Mouse (Mus musculus) cerebellum, adult 8-10 months (tissue): Measurements from ENCODE around the gene Mynn.
"Not testable (repeated sequence)": the region's sequence is repeated elsewhere in the genome, so short reads cannot be mapped to it uniquely, and the experiment has no call there.

Source experiments
- DNase-seq: peaks from one replicate; pipeline ENCODE4 v3.0.0; 2022

The Mynn gene

DNA sequence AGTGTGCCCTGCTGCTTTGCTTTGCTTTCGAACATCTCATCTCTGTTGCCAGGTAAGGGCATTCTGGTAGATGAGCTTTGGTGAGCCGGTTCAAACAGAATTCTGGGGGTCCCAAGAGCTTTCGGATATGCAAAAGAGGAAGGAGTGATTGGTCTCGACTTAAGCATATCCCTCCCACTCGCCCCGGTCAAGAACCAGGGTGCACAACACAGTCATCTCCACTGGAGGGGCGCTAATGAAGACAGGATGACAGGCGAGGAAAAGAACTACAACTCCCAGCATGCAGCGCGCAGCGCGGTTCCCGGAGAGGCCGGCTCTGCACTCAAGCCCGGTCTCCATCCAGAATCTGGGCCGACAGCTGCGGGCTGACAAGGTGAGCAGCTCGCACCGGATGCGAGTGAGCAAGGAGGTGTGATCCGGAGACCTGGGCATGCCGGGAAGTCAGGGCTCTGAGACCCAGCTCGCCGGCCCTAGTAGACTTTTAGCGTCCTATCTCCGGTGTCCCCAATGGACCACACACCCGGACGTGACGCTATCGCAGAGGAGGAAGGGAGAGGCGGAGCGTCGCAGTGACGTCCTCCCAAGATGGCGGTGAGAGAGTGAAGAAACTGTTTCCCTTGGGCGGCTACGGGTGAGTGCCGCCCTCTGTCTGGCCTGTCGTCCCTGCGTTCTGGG lies at the start of gene Mynn:
Mynn (plus strand) TSS at position 1 of the 675 bp plus-strand sequence.
- DNase-seq = peak; percentile 98

- no peak for DNase-seq
These were observed 48.1 kb upstream of the Mynn start for GRCm38 (mm10) chr3:30553741-30554140.

GRCm38 (mm10) chr3:30560677-30561314 lies 41.1 kb upstream of the Mynn start:
- DNase-seq = no peak

DNA sequence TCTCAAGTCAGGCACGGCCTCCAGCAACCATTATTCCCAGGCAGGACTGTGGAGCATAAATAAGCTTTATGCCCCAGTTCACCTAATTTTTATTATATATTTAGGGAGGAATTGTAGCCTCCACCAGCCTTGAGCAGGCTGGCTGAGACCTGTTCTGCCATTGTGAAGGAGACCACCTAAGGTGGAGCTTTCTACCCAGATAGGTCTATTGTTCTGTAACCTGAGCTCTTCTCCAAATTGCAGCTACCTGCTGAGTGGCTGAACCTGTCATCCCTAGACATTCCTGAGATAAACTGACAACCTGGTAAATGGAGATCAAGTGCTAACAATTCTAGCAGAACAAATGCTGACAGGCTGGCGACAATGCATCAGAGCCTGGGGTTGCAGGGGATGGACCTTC lies 35.5 kb upstream of the Mynn start:
- not testable (repeated sequence) for DNase-seq

DNA sequence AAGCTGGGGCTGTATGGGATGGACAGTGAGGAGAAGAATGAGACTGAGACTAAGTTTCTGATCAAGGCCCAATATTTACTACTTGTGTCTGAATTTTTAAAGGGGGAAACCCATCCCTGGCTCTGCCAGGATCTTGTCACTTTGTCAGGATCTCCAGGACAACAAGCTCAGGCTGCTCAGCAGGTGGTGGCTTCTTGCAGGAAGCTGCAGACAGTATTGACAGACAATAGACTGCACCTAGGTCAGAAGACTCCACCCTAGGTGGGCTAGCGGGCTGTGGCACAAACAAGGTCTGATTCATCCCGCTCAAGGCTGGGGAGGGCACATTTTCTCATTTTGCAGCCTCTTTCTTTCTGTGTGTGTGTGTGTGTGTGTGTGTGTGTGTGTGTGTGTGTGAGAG lies 28.3 kb upstream of the Mynn start:
- no peak for DNase-seq

- no peak for DNase-seq
These were observed 13.0 kb upstream of the Mynn start for GRCm38 (mm10) chr3:30588865-30589264.

DNA sequence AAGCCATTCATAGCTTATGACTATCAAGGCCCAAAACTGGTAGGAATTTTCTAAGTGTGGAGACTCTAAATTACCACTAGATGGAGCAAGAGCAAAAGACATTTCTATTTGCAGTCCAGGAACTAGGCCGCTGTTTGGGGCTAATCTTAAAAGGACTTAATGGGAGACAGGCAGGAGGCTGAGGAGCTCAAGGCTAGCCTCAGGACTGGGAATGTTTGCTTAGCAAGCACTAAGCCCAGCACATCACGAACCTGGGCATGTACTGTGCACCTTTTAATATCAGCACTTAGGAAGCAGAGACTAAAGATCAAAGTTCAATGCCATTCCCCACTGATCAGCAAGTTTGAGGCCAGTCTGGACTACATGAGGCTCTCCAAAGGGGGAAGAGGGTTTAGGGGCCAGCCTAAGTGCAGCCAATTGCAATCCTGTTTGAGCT lies 9.4 kb upstream of the Mynn start:
- no peak for DNase-seq

DNA sequence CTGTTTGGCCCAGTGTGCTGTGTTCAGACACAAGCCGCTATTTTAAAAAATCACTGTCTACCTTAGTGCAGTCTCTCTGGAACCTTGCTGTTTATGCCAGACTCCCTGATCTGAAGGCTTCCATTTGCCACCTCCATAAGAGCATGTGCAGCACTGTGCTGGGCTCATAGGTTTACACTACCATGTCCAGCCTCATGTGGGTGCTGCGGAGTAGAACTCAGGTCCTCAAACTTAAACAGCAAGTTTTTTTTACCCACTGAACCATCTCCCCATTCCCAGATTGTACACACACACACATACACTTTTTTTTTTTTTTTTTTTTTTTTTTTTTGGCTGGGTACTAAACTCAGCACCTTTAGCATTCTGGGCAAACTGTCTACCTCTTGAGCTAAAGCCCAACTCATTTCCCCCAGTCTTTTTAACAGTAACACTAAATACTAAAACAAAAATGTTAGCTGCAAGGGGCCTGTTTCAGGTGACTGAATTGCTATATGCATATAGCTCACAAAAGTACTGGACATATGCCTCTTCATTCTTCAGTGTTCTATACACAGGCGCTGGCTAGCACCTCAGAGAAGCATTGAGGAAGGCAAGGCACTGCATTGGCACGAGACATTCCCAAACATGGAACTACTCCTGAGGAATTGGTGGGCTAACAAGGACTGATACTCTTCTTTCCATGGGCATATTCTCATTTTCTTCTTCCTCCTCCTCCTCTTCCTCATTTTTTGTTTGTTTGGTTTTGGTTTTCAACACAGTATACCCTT lies 8.0 kb upstream of the Mynn start:
- no peak for DNase-seq

DNA sequence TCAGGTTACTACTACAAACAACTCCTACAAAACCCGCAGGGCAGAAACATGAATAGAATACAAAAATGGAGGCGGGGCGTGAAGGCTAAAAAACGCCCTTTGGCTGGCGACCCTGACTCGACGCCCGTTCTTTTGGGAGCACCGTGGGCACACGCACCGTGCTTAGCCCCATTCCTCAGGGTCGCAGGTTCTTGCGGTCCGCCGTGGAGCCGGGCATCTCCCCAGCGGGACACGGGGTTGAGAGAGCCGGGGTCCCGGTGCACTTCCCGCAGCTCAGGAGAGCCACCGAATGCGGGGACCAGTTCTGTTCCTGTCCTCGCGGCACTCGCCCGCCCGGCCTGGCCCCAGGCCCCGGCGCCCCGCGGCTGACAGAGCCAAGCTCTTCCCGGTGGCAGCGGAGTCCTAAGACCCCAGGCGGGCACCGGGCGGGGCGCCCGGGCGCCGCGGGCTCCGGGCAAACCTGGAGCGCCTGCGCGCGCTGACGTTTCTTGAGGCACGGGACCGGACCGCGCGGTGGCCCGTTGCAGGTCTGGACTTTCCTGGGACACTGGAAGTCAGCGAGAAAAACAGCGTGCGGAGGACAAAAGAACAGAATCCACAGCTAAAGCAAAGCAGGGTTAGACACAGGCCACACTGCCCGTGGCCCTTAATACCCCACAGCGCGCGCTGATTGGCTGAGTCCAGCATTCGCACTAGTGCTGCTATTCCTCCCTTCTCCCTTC lies 6.6 kb upstream of the Mynn start:
- DNase-seq = peak; percentile 56

DNA sequence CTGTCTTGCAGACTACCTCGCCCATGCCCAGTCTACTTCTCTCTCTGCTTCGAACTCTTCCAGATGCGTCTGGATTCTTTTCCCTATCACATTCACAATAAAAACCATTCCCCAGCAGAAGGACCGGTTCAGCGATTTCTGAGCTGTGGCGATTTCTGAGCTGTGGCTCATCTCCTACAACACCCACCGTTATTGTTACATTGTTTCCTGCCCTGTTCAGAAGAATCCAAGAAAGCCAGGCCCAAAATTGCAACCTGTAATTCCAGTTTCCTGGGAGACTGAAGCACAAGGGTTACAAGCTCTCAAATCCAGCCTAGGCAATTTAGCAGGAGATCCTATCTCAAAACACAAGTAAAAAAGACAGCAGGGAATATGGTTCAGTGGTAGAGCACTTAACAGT lies 4.6 kb upstream of the Mynn start:
- DNase-seq = no peak

- DNase-seq = peak; percentile 75
These were observed 1.9 kb upstream of the Mynn start, which contains the start of gene Actrt3 for GRCm38 (mm10) chr3:30599711-30600545. TSS of gene Actrt3 (minus strand) at chr3:30599939.

DNA sequence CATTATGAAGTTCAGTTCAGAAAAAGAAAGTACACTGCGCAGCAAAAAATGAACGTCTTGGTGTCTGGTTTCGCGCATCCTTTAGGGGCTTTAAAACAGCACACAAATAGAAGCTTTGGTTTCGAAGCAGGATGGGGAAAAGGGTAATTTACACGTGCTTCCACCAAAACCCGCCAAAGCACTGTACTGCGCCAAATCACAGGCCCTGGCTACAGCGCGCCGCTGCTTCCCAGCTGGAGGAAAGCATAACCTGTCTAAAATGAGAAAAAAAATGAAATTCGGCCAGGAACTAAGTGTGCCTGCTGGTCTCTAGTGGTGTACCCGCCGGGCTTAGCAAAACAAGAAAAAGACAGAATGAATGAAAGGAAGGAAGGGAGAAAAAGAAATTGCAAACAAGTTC lies 1.1 kb upstream of the Mynn start:
- DNase-seq = peak; percentile 64

DNA sequence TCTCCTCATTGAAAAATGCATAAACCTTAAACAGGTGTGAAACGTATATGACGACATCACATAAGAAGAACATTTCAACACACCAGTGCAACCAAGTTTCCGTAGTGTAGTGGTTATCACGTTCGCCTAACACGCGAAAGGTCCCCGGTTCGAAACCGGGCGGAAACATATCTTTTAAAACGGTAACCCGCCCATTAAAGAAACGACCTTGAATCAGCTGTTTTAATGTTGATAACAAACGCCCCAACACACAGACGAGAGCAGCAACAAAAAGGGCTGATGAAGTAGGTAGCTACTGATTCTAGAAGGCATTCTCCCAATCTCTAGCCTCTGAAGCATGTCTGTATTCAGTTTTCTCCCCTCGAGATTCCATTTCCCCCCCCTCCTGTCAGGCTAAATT lies 690 bp upstream of the Mynn start:
- DNase-seq = peak; percentile 95

DNA sequence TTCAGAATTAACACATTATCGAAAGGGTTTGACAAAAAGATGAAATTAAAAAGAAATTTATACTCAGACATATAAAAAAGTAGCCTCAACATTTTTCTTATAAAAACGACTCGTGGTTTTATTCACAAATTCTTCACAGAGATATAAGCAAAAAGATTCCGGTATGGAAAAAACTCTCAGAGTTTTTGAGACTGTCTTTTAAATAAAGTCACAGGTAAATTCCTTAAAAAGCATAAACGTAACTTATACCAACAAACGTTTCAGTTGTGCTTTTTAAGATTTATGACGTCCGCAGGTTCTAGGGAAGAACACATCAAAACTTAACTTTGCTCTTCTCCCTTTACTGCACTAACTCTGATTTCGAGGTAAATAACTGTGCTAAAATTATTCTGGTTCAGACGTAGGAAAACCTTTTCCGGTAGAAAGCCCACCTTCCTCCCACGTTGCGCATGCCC lies 228 bp upstream of the Mynn start:
- no peak for DNase-seq

DNA sequence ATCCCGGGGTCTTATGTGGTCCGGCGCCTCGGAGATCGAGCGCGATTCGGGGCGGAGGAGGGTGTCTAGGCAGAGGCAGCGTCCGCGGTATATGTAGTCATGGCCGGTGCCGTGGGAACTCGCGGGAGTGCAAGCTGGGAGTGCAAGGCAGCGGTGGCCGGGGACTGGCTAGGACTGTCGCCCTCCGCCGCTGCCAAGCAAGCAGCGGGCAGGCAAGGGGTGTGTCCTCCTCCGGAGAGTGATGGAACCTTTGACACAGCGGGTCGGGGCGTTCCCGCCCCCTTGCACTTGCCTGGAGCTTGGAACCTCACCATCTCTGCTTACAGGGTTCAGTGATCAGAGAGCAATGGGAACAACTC lies 854 bp downstream of the Mynn start:
- DNase-seq = no peak

DNA sequence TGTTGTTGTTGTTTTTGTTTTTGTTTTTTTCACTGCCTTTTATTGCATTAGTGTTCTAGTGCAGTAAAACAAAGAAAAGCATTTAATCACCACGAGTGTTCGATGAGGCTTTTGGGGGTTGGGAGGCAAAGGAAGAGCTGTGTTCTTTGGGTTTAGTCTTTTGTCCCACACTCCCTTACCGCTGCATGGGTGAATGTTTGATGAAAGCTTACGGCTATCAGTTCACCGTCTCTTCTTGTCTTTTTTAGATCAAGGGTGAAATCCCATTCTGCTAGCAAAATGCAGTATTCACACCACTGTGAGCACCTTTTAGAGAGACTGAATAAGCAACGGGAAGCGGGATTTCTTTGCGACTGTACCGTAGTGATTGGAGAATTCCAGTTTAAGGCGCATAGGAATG lies 1.4 kb downstream of the Mynn start:
- no peak for DNase-seq

DNA sequence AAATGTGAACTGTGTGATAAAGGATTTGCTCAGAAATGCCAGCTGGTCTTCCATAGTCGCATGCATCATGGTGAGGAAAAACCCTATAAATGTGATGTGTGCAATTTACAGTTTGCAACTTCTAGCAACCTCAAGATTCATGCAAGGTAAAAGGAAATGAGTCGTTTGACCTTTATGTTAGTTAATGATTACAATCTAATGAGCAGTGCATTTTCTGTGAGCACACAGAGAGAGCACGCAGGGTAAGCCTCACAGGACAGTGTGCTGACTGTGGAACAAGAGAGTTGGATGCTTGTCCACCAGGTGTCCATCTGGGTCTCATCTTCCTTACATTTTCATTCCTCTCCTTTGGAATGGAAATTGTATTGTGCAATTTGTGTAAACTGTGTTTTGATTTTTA lies 7.1 kb downstream of the Mynn start:
- DNase-seq = no peak

GRCm38 (mm10) chr3:30610930-30611329 lies 9.1 kb downstream of the Mynn start:
- no peak for DNase-seq

DNA sequence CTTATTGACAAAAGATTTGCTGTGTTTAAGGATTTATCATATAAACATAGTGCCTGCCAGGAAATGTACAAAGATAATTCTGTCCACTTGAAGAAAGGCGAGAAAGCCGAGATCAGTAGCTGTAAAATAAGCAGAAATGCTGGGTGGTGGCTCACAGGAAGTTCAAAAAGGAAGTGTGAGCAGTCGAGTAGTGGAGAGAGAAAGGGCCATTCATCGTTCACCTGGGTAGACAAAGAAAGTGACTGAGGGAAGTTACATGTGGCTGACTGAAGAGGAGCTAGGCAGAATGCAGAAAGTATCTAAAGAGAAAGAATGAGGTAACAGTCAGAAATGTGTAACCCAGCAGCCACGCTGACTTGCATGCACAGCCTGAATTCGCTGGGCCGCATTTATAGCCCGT lies 18.3 kb downstream of the Mynn start:
- no peak for DNase-seq

DNA sequence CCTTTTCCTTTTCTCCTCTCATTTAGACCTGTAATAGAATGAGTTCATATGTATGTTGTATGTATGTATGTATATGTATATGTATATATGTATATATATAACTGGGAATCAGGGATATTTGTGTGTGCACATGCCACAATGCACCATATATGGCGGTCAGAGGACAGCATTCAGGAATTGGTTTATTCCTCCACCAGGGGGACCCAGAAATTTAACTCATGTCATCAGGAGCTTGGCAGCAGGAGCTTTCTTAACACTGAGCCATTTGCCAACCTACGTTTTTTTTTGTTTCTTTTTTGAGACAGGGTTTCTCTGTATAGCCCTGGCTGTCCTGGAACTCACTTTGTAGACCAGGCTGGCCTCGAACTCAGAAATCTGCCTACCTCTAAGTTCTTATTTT lies 31.8 kb downstream of the Mynn start:
- DNase-seq = no peak

- DNase-seq = no peak
These were observed 33.8 kb downstream of the Mynn start for GRCm38 (mm10) chr3:30635629-30636028.

- no peak for DNase-seq
These were observed 42.3 kb downstream of the Mynn start, which contains the start of gene Lrriq4 for GRCm38 (mm10) chr3:30644207-30644606. TSS of gene Lrriq4 (plus strand) at chr3:30644507.
